Mouse (Mus musculus): ENCODE measurements around the gene Dach1. TPM values are rescaled to one million over a fixed set of nuclear protein-coding genes. Genes with fewer than 3 reads are reported as not detected.

The Dach1 gene
- polyA plus RNA-seq, 1 experiment from 2014 or later, result 8.6 TPM

DNA sequence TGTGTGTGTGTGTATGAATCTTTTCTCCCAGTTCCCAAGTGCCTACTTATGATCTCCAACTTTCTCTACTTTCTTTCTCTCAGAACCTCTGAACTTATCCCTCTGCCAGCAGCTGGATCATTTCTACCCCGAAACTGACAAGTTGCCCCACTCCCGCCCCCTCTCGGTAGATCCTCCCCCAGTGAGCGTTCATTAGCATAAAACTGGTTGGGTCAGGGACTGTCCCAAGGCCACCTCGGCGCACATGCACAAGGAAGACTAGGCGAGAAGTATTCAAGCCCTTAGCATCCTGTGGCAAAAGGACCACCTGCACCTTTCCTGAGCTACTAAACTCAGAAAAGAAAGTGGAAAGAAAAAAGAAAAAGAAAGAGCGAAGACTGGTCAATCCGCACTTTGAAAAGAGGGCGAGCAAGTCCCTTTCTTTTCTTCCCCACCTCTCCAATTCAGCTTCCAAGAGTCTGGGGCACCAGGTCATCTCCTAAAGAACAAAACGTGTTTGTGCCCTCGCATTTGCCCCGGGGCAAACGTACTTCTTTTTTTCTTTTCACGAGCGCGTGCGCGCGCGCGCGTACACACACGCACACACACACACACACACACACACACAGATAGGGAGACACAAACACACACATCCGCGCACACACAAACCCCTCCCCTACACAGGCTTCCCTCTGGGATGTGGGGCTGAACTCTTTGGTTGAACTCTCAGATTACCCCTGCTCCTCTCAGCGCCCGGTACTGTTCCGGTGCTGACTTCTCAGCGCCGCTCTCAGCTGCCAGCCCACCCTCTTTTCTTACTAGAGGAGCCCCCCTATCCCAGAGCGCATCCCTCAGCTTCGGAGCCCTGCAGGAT is 2.2 kb downstream of the Dach1 start:
- under 1% methylated on average over 33 of the region's 33 CpGs for WGBS
- Histone ChIP-seq H3K4me3 (ENCODE audit: low read depth, low read length) (peak overlapping the region; percentile 78), H3K9ac (replicated peaks; ENCODE audit: low read depth, low read length) (peak overlapping the region; percentile 65), H3K4me2 (replicated peaks; ENCODE audit: low read depth, low read length) (peak overlapping the region; percentile 82), H3K27me3 (ENCODE audit: control insufficient read depth, insufficient read depth, low read length) (no peaks in the 10 kb centered on the region), H3K27ac (ENCODE audit: low read length) (peak overlapping the region; percentile 59; the same call in 1 of the 2 replicates), H3K4me1 (ENCODE audit: control insufficient read depth, insufficient read depth, low read length) (no peaks in the 10 kb centered on the region), H3K9me3 (ENCODE audit: control insufficient read depth, low read depth, low read length) (no peaks in the 10 kb centered on the region), H3K36me3 (ENCODE audit: control insufficient read depth, insufficient read depth, low read length) (no peaks in the 10 kb centered on the region)
- peak; percentile 34; the same call in 1 of the 2 replicates for ATAC-seq (ENCODE audit: insufficient number of reproducible peaks, insufficient read depth, low FRiP score, low read depth)

DNA sequence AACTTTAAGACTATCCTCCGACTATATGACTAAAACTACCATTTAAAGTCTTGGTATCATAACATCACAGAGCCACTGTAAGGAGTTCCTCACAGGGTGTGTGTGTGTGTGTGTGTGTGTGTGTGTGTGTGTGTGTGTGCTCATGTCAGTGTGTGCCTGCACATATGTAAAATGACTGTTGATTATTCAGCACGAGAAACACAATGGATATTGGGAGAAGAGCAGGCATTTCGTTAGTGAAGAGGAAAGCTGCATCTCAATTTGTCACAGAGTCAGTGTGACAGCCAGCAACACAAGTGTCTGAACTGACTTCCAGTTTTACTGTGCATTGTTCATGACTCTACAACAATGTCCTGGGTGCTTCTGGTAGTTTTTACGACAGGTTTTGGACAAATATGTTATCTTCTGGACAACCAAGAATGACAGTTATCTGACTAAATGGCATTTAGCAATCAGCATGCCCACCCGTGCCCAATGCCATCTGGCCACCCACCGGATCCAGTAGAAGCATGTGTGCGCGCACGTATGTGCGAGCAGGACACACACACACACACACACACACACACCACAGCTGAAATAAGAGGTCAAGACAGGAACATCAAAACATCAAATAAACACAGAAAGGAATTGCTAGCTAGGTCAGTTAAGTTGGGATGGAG is 3.1 kb downstream of the Dach1 start:
- Histone ChIP-seq H3K4me3 (ENCODE audit: low read depth, low read length) (peak overlapping the region; percentile 78; the same call in 1 of the 2 replicates), H3K36me3 (ENCODE audit: control insufficient read depth, insufficient read depth, low read length) (no peaks in the 10 kb centered on the region), H3K9me3 (ENCODE audit: control insufficient read depth, low read depth, low read length) (no peaks in the 10 kb centered on the region), H3K9ac (replicated peaks; ENCODE audit: low read depth, low read length) (no peak overlapping the region), H3K4me2 (replicated peaks; ENCODE audit: low read depth, low read length) (peak overlapping the region; percentile 82), H3K27me3 (ENCODE audit: control insufficient read depth, insufficient read depth, low read length) (no peaks in the 10 kb centered on the region), H3K4me1 (ENCODE audit: control insufficient read depth, insufficient read depth, low read length) (no peaks in the 10 kb centered on the region), H3K27ac (ENCODE audit: low read length) (no peak overlapping the region)
- 60% methylated on average over 10 of the region's 10 CpGs for WGBS
- no peak for ATAC-seq (ENCODE audit: insufficient number of reproducible peaks, insufficient read depth, low FRiP score, low read depth)

DNA sequence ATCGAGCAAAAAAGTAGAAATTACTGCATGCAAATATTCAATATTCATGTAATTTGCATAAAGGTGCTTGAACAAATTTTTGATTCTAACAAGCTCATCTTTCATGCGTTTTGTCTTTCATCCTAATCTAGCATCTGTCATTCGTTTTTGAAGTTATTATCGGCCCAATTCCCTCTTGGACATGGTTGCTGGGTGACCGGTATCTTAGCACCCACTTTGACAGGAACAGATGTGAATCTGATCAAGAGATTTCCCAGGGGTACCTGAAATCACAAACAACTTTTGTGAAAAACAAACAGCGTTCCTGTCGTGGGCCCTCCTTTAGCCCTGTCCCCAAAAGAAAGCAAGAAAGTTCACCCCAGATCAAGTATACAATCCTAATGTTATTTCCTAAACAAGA is 12.8 kb downstream of the Dach1 start:
- no peaks in the 10 kb centered on the region for H3K36me3 ChIP-seq (ENCODE audit: control insufficient read depth, insufficient read depth, low read length)
- H3K9me3 ChIP-seq (ENCODE audit: control insufficient read depth, low read depth, low read length), result no peaks in the 10 kb centered on the region
- H3K9ac ChIP-seq (replicated peaks; ENCODE audit: low read depth, low read length), result no peak overlapping the region
- H3K27ac ChIP-seq (ENCODE audit: low read length), result no peak overlapping the region
- H3K27me3 ChIP-seq (ENCODE audit: control insufficient read depth, insufficient read depth, low read length), result no peaks in the 10 kb centered on the region
- no peak for ATAC-seq (ENCODE audit: insufficient number of reproducible peaks, insufficient read depth, low FRiP score, low read depth)
- H3K4me2 ChIP-seq (replicated peaks; ENCODE audit: low read depth, low read length), result no peak overlapping the region
- H3K4me1 ChIP-seq (ENCODE audit: control insufficient read depth, insufficient read depth, low read length), result no peaks in the 10 kb centered on the region
- H3K4me3 ChIP-seq (ENCODE audit: low read depth, low read length), result no peak overlapping the region
- 71% methylated on average over 7 of the region's 7 CpGs for WGBS

DNA sequence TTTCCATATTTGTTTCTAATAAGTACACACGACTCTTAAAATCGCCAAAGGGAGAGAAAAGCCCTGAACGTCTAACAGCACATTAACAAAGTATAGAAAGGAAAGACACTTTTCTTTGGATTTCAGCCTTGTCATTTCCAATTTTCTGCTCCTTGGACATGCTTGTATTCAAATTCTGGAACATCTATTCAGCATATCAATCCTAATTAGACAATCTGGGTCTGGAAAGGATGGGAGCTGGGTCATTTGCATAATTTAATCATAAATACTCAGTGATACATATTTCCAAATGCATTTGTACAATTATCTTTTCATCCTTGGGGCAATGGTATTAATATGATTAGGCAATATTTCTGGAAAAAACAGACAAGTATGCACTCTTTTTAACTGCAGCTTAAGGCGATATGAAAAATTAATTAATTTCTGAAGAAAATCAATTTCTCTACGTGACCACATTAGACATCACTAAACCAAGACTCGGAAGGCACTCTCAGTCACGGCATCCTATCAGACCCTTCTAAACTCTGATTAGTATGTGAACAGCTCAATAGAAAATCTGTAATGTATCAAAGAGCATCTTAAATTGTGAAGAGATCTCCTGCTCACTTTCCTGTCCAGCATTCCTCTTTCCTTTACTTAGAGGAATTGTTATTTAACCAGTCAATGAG is 13.7 kb downstream of the Dach1 start:
- no peaks in the 10 kb centered on the region for H3K9me3 ChIP-seq (ENCODE audit: control insufficient read depth, low read depth, low read length)
- no peak overlapping the region for H3K4me2 ChIP-seq (replicated peaks; ENCODE audit: low read depth, low read length)
- H3K27me3 ChIP-seq (ENCODE audit: control insufficient read depth, insufficient read depth, low read length), result no peaks in the 10 kb centered on the region
- WGBS, result 87% methylated on average over 7 of the region's 7 CpGs
- H3K4me1 ChIP-seq (ENCODE audit: control insufficient read depth, insufficient read depth, low read length), result no peaks in the 10 kb centered on the region
- no peak overlapping the region for H3K9ac ChIP-seq (replicated peaks; ENCODE audit: low read depth, low read length)
- no peak overlapping the region for H3K27ac ChIP-seq (ENCODE audit: low read length)
- no peak for ATAC-seq (ENCODE audit: insufficient number of reproducible peaks, insufficient read depth, low FRiP score, low read depth)
- H3K4me3 ChIP-seq (ENCODE audit: low read depth, low read length), result no peak overlapping the region
- no peaks in the 10 kb centered on the region for H3K36me3 ChIP-seq (ENCODE audit: control insufficient read depth, insufficient read depth, low read length)

DNA sequence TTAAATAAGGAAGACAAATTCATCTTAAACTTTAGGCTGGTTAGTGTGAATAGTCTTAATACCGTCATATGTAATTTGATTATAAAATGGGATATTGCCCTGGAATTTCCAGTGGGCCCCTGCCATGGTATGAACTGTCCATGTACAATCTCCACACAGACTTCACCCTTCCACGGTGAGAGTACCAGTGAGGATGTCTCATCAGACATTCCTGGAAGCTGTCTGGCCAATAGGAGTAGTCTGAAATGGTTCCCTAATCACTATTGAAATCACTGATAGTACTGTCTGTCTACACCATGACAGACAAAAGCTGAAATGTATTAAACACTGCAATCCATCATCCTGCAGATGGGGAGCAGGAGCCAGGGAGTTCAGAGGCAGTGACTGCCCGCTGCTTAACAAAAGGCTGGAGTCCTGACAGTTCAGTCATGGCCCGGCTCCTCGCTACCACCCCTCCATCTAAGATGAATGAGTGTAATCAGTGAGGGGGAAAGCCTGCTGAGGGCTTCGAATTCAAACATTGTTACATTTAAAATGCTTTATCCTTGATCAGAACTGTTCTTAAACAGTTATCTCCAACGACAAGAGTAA is 14.6 kb downstream of the Dach1 start:
- H3K9ac ChIP-seq (replicated peaks; ENCODE audit: low read depth, low read length), result no peak overlapping the region
- no peaks in the 10 kb centered on the region for H3K4me1 ChIP-seq (ENCODE audit: control insufficient read depth, insufficient read depth, low read length)
- no peaks in the 10 kb centered on the region for H3K27me3 ChIP-seq (ENCODE audit: control insufficient read depth, insufficient read depth, low read length)
- H3K4me3 ChIP-seq (ENCODE audit: low read depth, low read length), result no peak overlapping the region
- H3K27ac ChIP-seq (ENCODE audit: low read length), result no peak overlapping the region
- WGBS, result 39% methylated on average over 7 of the region's 7 CpGs
- no peaks in the 10 kb centered on the region for H3K36me3 ChIP-seq (ENCODE audit: control insufficient read depth, insufficient read depth, low read length)
- no peak overlapping the region for H3K4me2 ChIP-seq (replicated peaks; ENCODE audit: low read depth, low read length)
- H3K9me3 ChIP-seq (ENCODE audit: control insufficient read depth, low read depth, low read length), result no peaks in the 10 kb centered on the region
- no peak for ATAC-seq (ENCODE audit: insufficient number of reproducible peaks, insufficient read depth, low FRiP score, low read depth)

DNA sequence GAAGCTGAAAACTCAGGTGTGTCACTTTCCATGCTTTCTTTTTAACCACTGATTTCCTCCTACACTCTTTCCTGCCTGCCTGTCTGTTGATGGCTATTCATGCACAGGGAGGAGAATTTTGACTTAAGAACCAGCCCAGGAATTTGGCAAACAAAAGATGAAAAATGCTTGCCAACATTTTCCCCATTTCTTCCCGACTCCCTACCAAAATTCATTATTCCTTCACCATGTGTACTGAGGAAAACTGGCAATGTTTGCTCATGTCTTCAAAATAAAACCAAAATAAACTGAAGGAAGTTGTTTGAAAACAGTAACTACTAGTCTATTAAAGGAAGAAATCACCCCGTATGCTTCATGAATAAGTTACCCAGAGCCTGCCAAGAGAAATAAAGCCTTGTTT is 27.8 kb downstream of the Dach1 start:
- WGBS, result 52% methylated on average over 2 of the region's 2 CpGs
- Histone ChIP-seq H3K4me2 (replicated peaks; ENCODE audit: low read depth, low read length) (no peak overlapping the region), H3K4me1 (ENCODE audit: control insufficient read depth, insufficient read depth, low read length) (no peaks in the 10 kb centered on the region), H3K9ac (replicated peaks; ENCODE audit: low read depth, low read length) (no peak overlapping the region), H3K4me3 (ENCODE audit: low read depth, low read length) (no peak overlapping the region), H3K9me3 (ENCODE audit: control insufficient read depth, low read depth, low read length) (no peaks in the 10 kb centered on the region), H3K36me3 (ENCODE audit: control insufficient read depth, insufficient read depth, low read length) (no peaks in the 10 kb centered on the region), H3K27me3 (ENCODE audit: control insufficient read depth, insufficient read depth, low read length) (no peaks in the 10 kb centered on the region), H3K27ac (ENCODE audit: low read length) (no peak overlapping the region)
- ATAC-seq (ENCODE audit: insufficient number of reproducible peaks, insufficient read depth, low FRiP score, low read depth), result no peak

DNA sequence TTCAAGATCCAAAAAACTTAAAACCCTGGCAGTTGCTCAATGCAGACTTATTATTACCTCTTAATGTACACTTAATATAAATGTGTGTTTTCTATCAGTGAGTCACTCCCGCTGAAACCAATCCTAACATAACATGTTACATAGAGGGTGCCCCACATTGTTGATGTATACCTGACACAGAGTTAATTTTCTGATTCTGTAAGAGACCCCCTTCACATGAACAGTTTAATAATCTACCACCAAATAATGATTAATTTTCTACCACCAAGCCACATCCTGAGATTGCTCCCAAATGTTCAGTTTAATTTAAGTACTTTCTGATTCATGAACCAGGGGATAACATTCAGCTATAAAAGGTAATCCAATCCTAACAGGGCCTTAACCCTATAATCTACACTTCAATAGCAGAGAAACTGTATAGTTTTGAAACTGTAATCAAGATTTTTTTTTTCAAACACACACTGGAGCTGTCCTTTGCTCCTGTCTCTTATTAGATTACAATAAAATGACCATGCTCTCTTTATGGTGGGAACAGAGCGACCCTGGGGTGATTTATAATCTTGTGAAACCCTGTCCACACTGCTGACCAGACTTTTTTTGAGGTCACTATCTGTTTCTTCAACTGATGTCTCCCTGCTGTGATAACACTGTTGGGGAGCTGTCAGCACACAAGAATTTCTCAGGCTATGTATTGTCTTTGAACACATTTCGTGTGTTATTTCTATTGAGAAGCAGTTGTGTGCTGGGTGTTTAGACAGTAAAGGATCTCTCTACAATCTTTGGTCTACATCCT is 30.5 kb downstream of the Dach1 start:
- no peaks in the 10 kb centered on the region for H3K27me3 ChIP-seq (ENCODE audit: control insufficient read depth, insufficient read depth, low read length)
- no peak overlapping the region for H3K9ac ChIP-seq (replicated peaks; ENCODE audit: low read depth, low read length)
- no peak for ATAC-seq (ENCODE audit: insufficient number of reproducible peaks, insufficient read depth, low FRiP score, low read depth)
- H3K4me3 ChIP-seq (ENCODE audit: low read depth, low read length), result no peak overlapping the region
- H3K9me3 ChIP-seq (ENCODE audit: control insufficient read depth, low read depth, low read length), result no peaks in the 10 kb centered on the region
- 52% methylated on average over 3 of the region's 3 CpGs for WGBS
- H3K36me3 ChIP-seq (ENCODE audit: control insufficient read depth, insufficient read depth, low read length), result no peaks in the 10 kb centered on the region
- no peak overlapping the region for H3K27ac ChIP-seq (ENCODE audit: low read length)
- no peaks in the 10 kb centered on the region for H3K4me1 ChIP-seq (ENCODE audit: control insufficient read depth, insufficient read depth, low read length)
- H3K4me2 ChIP-seq (replicated peaks; ENCODE audit: low read depth, low read length), result no peak overlapping the region

DNA sequence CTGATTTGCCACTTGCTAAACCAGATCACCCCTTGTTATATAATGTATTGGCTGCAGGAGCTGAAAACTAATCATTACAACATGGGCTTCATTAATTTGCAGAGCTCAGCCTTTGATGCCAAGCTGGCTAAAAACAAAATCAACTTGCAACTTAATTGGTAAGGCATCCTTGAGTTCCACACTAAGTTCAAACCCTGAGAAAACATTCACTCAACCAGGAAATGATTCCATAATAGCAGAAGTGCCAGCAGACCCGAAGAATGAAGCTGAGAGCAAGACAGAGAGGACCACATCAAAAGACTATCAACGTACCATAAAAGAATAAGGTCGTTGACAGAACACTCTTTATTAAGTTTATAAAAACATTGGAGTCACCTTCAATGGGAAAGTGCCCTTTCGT is 35.0 kb downstream of the Dach1 start:
- no peaks in the 10 kb centered on the region for H3K36me3 ChIP-seq (ENCODE audit: control insufficient read depth, insufficient read depth, low read length)
- no peak overlapping the region for H3K4me3 ChIP-seq (ENCODE audit: low read depth, low read length)
- no peak overlapping the region for H3K27ac ChIP-seq (ENCODE audit: low read length)
- no peak overlapping the region for H3K4me2 ChIP-seq (replicated peaks; ENCODE audit: low read depth, low read length)
- no peaks in the 10 kb centered on the region for H3K9me3 ChIP-seq (ENCODE audit: control insufficient read depth, low read depth, low read length)
- H3K9ac ChIP-seq (replicated peaks; ENCODE audit: low read depth, low read length), result no peak overlapping the region
- H3K27me3 ChIP-seq (ENCODE audit: control insufficient read depth, insufficient read depth, low read length), result no peaks in the 10 kb centered on the region
- ATAC-seq (ENCODE audit: insufficient number of reproducible peaks, insufficient read depth, low FRiP score, low read depth), result no peak
- H3K4me1 ChIP-seq (ENCODE audit: control insufficient read depth, insufficient read depth, low read length), result no peaks in the 10 kb centered on the region
- WGBS, result 59% methylated on average over 4 of the region's 4 CpGs

All from stomach, embryonic 14.5 days (tissue).